Mouse (Mus musculus): ENCODE measurements around the gene Cnga4.
"Not testable (repeated sequence)": the region's sequence is repeated elsewhere in the genome, so short reads cannot be mapped to it uniquely, and the experiment has no call there.

GRCm38 (mm10) chr7:105356487-105356886, 47.9 kb upstream of the Cnga4 start:
- not testable (repeated sequence) for TF ChIP-seq GATA1, TAL1 (IDR thresholded peaks at IDR 0.05; ENCODE audit: low read length)

Measured in erythroblast, embryonic 14.5 days (primary cell).